Mouse (Mus musculus): Measurements from ENCODE around the gene Dnttip1.

DNA sequence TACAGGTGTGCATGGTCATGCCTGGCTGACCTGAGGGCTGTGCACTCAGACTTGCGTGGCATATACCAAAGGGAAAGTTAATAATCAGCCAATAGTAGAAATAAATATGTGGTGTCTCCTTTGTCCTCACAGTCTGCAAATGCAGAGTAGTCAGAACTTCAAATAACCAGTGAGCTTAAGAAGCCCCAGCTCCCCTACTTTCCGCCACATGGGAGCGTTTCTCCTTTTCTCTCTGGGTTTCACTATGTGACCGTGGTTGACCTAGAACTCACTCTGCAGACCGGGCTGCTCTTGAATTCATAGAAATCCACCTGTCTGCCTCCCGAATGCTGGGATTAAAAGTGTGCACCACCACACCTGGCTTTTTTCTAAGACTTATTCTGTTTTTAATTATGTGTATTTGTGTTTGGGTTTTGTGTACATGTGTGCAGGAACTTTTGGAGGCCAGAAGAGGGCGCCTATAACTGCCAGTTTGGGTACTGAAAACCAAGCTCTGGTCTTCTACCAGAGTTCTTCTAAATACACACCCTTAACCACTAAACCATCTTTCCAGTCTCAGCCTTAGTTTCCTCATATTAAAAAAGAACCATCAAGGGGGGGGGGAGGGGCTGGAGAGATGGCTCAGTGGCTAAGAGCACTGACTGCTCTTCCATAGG is 38.3 kb downstream of the Dnttip1 start:
- TF ChIP-seq CTCF (IDR thresholded peaks at IDR 0.05; ENCODE audit: low read depth), result peak; percentile 44; the same call in 1 of the 2 replicates
- no peak for TF ChIP-seq EP300 (IDR thresholded peaks at IDR 0.05; ENCODE audit: low read depth)

Data from liver, embryonic 14.5 days (tissue).